In genomic region chr17:83271509-83271908, GRCm38 (mm10) we compare ENCODE assay signal across 9 mouse cellular contexts. TPM values are rescaled to one million over a fixed set of nuclear protein-coding genes. Genes with fewer than 3 reads are reported as not detected.
A peak's percentile ranks its signal among the peaks of the same experiment; 100 is the strongest.
DNase-seq lines count a peak whose midpoint lies in the region; ATAC-seq lines count a peak whose summit lies in the region.
"Had no signal": no experiment of that assay in that cellular context is flagged by ENCODE, and none has a peak within 500 bp of the region (broad histone marks: within the 10 kb centered on the region; RNA-seq: fewer than 3 reads in every experiment).

No protein-coding gene starts in this region.

- peaks cover 39% of the 10 kb centered on the region for H3K4me1 ChIP-seq in hindbrain, embryonic 10.5 days (replicated peaks)
- H3K4me1 ChIP-seq in hindbrain, embryonic 13.5 days (replicated peaks) = peaks cover 25% of the 10 kb centered on the region
- peaks cover 23% of the 10 kb centered on the region for H3K4me1 ChIP-seq in liver, embryonic 11.5 days (replicated peaks; ENCODE audit: control insufficient read depth, insufficient read depth, low read length)

- H3K27ac ChIP-seq in hindbrain, embryonic 10.5 days = no peak overlapping the region
- H3K27ac ChIP-seq in hindbrain, embryonic 13.5 days = no peak overlapping the region
- H3K27ac ChIP-seq in liver, embryonic 11.5 days (ENCODE audit: low read depth, low read length) = no peak overlapping the region
- H3K27ac ChIP-seq: embryonic facial prominence, embryonic 12.5 days had no signal

- H3K9ac ChIP-seq in hindbrain, embryonic 13.5 days = no peak overlapping the region
- H3K9ac ChIP-seq in liver, embryonic 11.5 days (ENCODE audit: low read depth, low read length) = no peak overlapping the region
- H3K9ac ChIP-seq: embryonic facial prominence, embryonic 12.5 days had no signal

- H3K9me3 ChIP-seq in hindbrain, embryonic 10.5 days = no peaks in the 10 kb centered on the region
- no peaks in the 10 kb centered on the region for H3K9me3 ChIP-seq in hindbrain, embryonic 13.5 days
- H3K9me3 ChIP-seq in liver, embryonic 11.5 days (ENCODE audit: control insufficient read depth, low read length) = no peaks in the 10 kb centered on the region
- H3K9me3 ChIP-seq: embryonic facial prominence, embryonic 12.5 days had no signal

- WGBS in hindbrain, embryonic 10.5 days = 5% methylated on average over 3 of the region's 3 CpGs
- 5% methylated on average over 3 of the region's 3 CpGs for WGBS in hindbrain, embryonic 13.5 days
- WGBS in liver, embryonic 11.5 days = 3% methylated on average over 3 of the region's 3 CpGs

- no peak overlapping the region for H3K4me2 ChIP-seq in hindbrain, embryonic 13.5 days
- H3K4me2 ChIP-seq in liver, embryonic 11.5 days = no peak overlapping the region
- H3K4me2 ChIP-seq: embryonic facial prominence, embryonic 12.5 days had no signal

- no peak for ATAC-seq in hindbrain, embryonic 13.5 days (ENCODE audit: low FRiP score)
- no peak for ATAC-seq in liver, embryonic 11.5 days (replicated peaks; ENCODE audit: low FRiP score)

- H3K36me3 ChIP-seq in hindbrain, embryonic 10.5 days = no peaks in the 10 kb centered on the region
- no peaks in the 10 kb centered on the region for H3K36me3 ChIP-seq in hindbrain, embryonic 13.5 days
- no peaks in the 10 kb centered on the region for H3K36me3 ChIP-seq in liver, embryonic 11.5 days (ENCODE audit: control insufficient read depth, insufficient read depth, low read length)
- H3K36me3 ChIP-seq: embryonic facial prominence, embryonic 12.5 days had no signal

- DNase-seq in hindbrain, embryonic 10.5 days (ENCODE audit: low spot score) = peak; percentile 83
- peak; percentile 82 to 94 for DNase-seq in adrenal gland, adult (ENCODE audit: inconsistent age in 2 of 2, low spot score in 1 of 2)
- DNase-seq in embryo, embryonic 11 days = peak; percentile 91
- DNase-seq in induced T-regulatory cell, adult 2 months (ENCODE audit: low read depth) = peak; percentile 94
- peak; percentile 74 for DNase-seq in liver, embryonic 11.5 days (ENCODE audit: low spot score)
- peak; percentile 87 for DNase-seq in retina, embryonic 14.5 days (ENCODE audit: low spot score)
- peak; percentile 79 to 83 for DNase-seq in thymus, postnatal 36 days

- peaks cover 36% of the 10 kb centered on the region for H3K27me3 ChIP-seq in hindbrain, embryonic 10.5 days (ENCODE audit: insufficient read depth, poor library complexity, severe bottlenecking)
- H3K27me3 ChIP-seq in hindbrain, embryonic 13.5 days = peaks cover 24% of the 10 kb centered on the region
- peaks cover 14% of the 10 kb centered on the region for H3K27me3 ChIP-seq in liver, embryonic 11.5 days (replicated peaks; ENCODE audit: control insufficient read depth, insufficient read depth, low read length)

- H3K4me3 ChIP-seq in hindbrain, embryonic 10.5 days = no peak overlapping the region
- no peak overlapping the region for H3K4me3 ChIP-seq in hindbrain, embryonic 13.5 days
- no peak overlapping the region for H3K4me3 ChIP-seq in liver, embryonic 11.5 days (ENCODE audit: low read depth, low read length)
- H3K4me3 ChIP-seq: embryonic facial prominence, embryonic 12.5 days had no signal

RNA-seq across cellular contexts. Expression of gene Pkdcc, which starts 56.4 kb away (rescaled TPM):
- polyA plus RNA-seq in hindbrain, embryonic 10.5 days (2016; fragmentation: Nextera tagmentation; extraction: Ambion mirVana) = 9.1 and 11.4 TPM in 2 replicates
- polyA plus RNA-seq in hindbrain, embryonic 13.5 days (2015; fragmentation: Nextera tagmentation; extraction: Ambion mirVana) = 4.4 and 5.7 TPM in 2 replicates
- polyA plus RNA-seq in liver, embryonic 11.5 days (2014; fragmentation: Nextera tagmentation; extraction: Ambion mirVana) = 14.3 and 19.4 TPM in 2 replicates
